Mouse (Mus musculus) left cerebral cortex, postnatal 4 days (tissue): ENCODE data around the gene Anxa9. TPM values are rescaled to one million over a fixed set of nuclear protein-coding genes. Genes with fewer than 3 reads are reported as not detected.

Experiments used
- DNase-seq: peaks from one replicate; pipeline ENCODE4 v3.0.0-alpha.2; 2022
- intact Hi-C: fragments of 180-260 bp; cut with DNase I; formaldehyde crosslinking; loops from one replicate; pipeline ENCODE4 v1.15.1; 2025
- total RNA-seq, 2 experiments: library from RNA; stranded (reverse); gene quantifications; 2 replicates each; pipeline ENCODE4 v1.2.3; 2021

Gene Anxa9
- total RNA-seq, 2 experiments from 2014 or later, result 1.0 to 1.2 TPM

GRCm38 (mm10) chr3:95261975-95262374 is 45.0 kb downstream of the Anxa9 start:
- DNase-seq, result no peak
- intact Hi-C loops, result loop anchor here (10.0 kb wide), 1 partner anchor 117 kb away; the partner anchor contains the start of gene Tnfaip8l2

GRCm38 (mm10) chr3:95256931-95257330 is 50.0 kb downstream of the Anxa9 start:
- intact Hi-C loops, result no loop called here
- DNase-seq, result no peak

- DNase-seq, result no peak
- intact Hi-C loops, result no loop called here
These were observed 56.1 kb downstream of the Anxa9 start, which contains the start of gene Bnipl for GRCm38 (mm10) chr3:95250783-95251424. TSS of gene Bnipl (minus strand) at chr3:95251193.

GRCm38 (mm10) chr3:95250361-95250760 is 56.6 kb downstream of the Anxa9 start:
- intact Hi-C loops, result no loop called here
- DNase-seq, result no peak

- intact Hi-C loops, result no loop called here
- DNase-seq, result no peak
These were observed 59.2 kb downstream of the Anxa9 start for GRCm38 (mm10) chr3:95247660-95248336.

- intact Hi-C loops, result no loop called here
- peak; percentile 60 for DNase-seq
These were observed 60.3 kb downstream of the Anxa9 start for GRCm38 (mm10) chr3:95246465-95247231.

Other genes starting within 250 kb of the Anxa9 start
- 10 to 100 TPM; 20.1 to 25.3 TPM for gene Pip5k1a, start 200.2 kb downstream of the Anxa9 start, total RNA-seq
- gene Vps72, start 196.2 kb downstream of the Anxa9 start, total RNA-seq, result 10 to 100 TPM; 77.2 to 78.4 TPM
- 1 to 10 TPM in 1 of 2 experiments, under 1 TPM in 1; 0.87 to 1.0 TPM for gene Tmod4, start 182.7 kb downstream of the Anxa9 start, total RNA-seq
- 10 to 100 TPM; 39.9 to 43.2 TPM for gene Scnm1, start 173.2 kb downstream of the Anxa9 start, total RNA-seq
- gene Lysmd1, start 173.1 kb downstream of the Anxa9 start, total RNA-seq, result 10 to 100 TPM; 19.8 to 23.0 TPM
- under 1 TPM; 0.74 to 0.92 TPM for gene Tnfaip8l2, start 164.8 kb downstream of the Anxa9 start, total RNA-seq
- gene Sema6c, start 146.7 kb downstream of the Anxa9 start, total RNA-seq, result 100 to 1,000 TPM; 141 to 155 TPM
- gene Gabpb2, start 89.3 kb downstream of the Anxa9 start, total RNA-seq, result 1 to 10 TPM; 9.0 TPM
- 10 to 100 TPM; 62.1 to 62.4 TPM for gene Cdc42se1, start 78.4 kb downstream of the Anxa9 start, total RNA-seq
- 100 to 1,000 TPM; 668 to 674 TPM for gene Mllt11, start 75.0 kb downstream of the Anxa9 start, total RNA-seq
- not detected for gene Gm128, start 65.6 kb downstream of the Anxa9 start, total RNA-seq
- under 1 TPM; 0.36 to 0.74 TPM for gene Bnipl, start 56.0 kb downstream of the Anxa9 start, total RNA-seq
- 10 to 100 TPM; 29.7 to 32.6 TPM for gene Mindy1, start 25.8 kb downstream of the Anxa9 start, total RNA-seq
- gene Prune1, start 25.1 kb downstream of the Anxa9 start, total RNA-seq, result 10 to 100 TPM; 63.9 to 69.3 TPM
- gene Cers2, start 7.6 kb upstream of the Anxa9 start, total RNA-seq, result 10 to 100 TPM; 53.4 to 54.4 TPM
- 10 to 100 TPM; 60.0 to 64.4 TPM for gene Setdb1, start 50.0 kb upstream of the Anxa9 start, total RNA-seq
- not detected for gene 4930558C23Rik, start 95.7 kb upstream of the Anxa9 start, total RNA-seq
- 10 to 100 TPM; 40.4 to 46.1 TPM for gene Arnt, start 127.2 kb upstream of the Anxa9 start, total RNA-seq
- gene Ctsk, start 192.1 kb upstream of the Anxa9 start, total RNA-seq, result 1 to 10 TPM; 7.1 to 7.2 TPM
- gene Ctss, start 219.6 kb upstream of the Anxa9 start, total RNA-seq, result 1 to 10 TPM; 8.3 to 8.6 TPM